Mouse (Mus musculus) ES-Bruce4 (cell line): ENCODE measurements around the gene Gtf2ird2. TPM values are rescaled to one million over a fixed set of nuclear protein-coding genes. Genes with fewer than 3 reads are reported as not detected.

Experiments
- H3K27ac ChIP-seq: 2 replicates; pipeline ENCODE4 v1.5.1; 2012; ENCODE audit warnings: low read length, inconsistent platforms; ENCODE audit not compliant: insufficient read depth
- H3K27me3 ChIP-seq: 2 replicates; pipeline ENCODE4 v1.6.1; 2012; ENCODE audit warnings: mild to moderate bottlenecking, low read length, inconsistent platforms; ENCODE audit not compliant: control insufficient read depth, poor library complexity, insufficient read depth, severe bottlenecking
- H3K36me3 ChIP-seq: 2 replicates; pipeline ENCODE4 v1.6.1; 2012; ENCODE audit warnings: inconsistent platforms, mild to moderate bottlenecking, low read length, moderate library complexity; ENCODE audit not compliant: control insufficient read depth, poor library complexity, insufficient read depth, severe bottlenecking
- H3K4me1 ChIP-seq: one replicate; pipeline ENCODE4 v1.8.1; 2011; ENCODE audit warnings: low read length; ENCODE audit not compliant: control insufficient read depth, insufficient read depth
- H3K4me3 ChIP-seq: 2 replicates; pipeline ENCODE4 v1.5.1; 2011; ENCODE audit warnings: low read depth, mild to moderate bottlenecking, low read length
- H3K9ac ChIP-seq: 2 replicates; pipeline ENCODE4 v1.6.1; 2012; ENCODE audit warnings: low read depth, mild to moderate bottlenecking, inconsistent platforms; ENCODE audit not compliant: poor library complexity, severe bottlenecking
- H3K9me3 ChIP-seq: replicated peaks from 2 replicates; pipeline ENCODE4 v1.6.1; 2012; ENCODE audit warnings: mild to moderate bottlenecking, low read length, inconsistent platforms; ENCODE audit not compliant: control insufficient read depth, poor library complexity, insufficient read depth, severe bottlenecking
- CTCF ChIP-seq: IDR thresholded peaks from one replicate; pipeline ENCODE4 v1.8.1; 2011; ENCODE audit warnings: low read depth, low read length
- EP300 ChIP-seq: IDR thresholded peaks from 2 replicates; pipeline ENCODE4 v1.6.1; 2011; ENCODE audit warnings: low read depth, low read length; ENCODE audit not compliant: insufficient read depth
- POLR2A ChIP-seq: IDR thresholded peaks from one replicate; pipeline ENCODE4 v1.8.1; 2011; ENCODE audit warnings: low read length; ENCODE audit not compliant: insufficient read depth
- polyA plus RNA-seq: library from polyadenylated mRNA; stranded (reverse); fragments of >200 nt; gene quantifications from 2 replicates; pipeline ENCODE4 v1.2.4, GENCODE M21; 2011; ENCODE audit warnings: low read depth; ENCODE audit not compliant: missing spikeins, insufficient read depth, insufficient read length

Gene Gtf2ird2
- polyA plus RNA-seq, 1 experiment: 5.6 TPM

DNA sequence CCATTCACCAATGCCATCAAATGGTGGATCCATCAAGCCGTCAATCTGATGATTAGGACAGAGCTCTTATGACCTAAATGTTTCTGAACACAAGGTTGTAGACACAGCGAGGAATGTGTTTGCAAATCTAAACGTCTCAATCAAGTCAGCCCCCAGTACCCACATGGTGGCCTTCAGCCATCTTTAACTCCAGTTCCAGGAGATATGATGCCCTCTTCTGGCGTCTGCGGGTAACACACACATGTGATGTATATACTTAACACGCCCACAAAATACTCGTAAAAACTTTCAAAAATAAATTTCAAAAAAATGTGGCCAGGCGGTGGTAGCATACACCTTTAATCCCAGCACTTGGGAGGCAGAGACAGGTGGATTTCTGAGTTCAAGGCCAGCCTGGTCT lies 38.8 kb upstream of the Gtf2ird2 start:
- H3K4me1 ChIP-seq: no peaks in the 10 kb centered on the region
- H3K9ac ChIP-seq: no peak overlapping the region
- no peak overlapping the region for H3K4me3 ChIP-seq
- H3K9me3 ChIP-seq: no peaks in the 10 kb centered on the region
- H3K27ac ChIP-seq: no peak overlapping the region
- H3K36me3 ChIP-seq: no peaks in the 10 kb centered on the region; the same call in 1 of the 2 replicates
- TF ChIP-seq CTCF: no peak
- no peak for TF ChIP-seq EP300
- TF ChIP-seq POLR2A: no peak
- H3K27me3 ChIP-seq: no peaks in the 10 kb centered on the region

DNA sequence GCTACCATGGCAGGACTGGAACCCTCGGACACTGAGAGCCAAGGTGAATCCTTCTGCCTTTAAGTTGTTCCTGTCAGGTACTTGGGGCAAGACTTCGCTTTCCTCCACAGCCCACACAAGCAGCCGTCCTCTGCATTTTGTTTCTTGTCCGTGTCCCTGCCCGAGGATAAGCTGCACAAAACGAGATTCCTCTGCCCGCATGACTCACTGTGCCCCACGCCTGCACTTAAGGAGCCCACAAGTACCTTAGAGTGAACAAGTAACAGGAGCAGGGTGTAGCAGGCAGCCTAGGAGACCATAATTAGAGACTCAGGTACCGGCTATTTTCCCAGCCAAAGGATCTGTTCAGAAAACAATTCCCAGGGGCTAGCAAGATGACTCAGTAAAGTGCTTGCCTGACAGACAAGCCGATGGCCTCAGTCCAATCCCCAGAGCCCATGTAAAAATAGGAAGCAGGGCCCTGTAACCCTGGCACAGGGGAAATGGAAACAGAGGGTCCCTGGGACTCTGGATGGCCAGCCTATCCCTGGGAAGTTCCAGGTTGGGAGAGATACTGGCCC lies 36.5 kb upstream of the Gtf2ird2 start:
- no peak overlapping the region for H3K9ac ChIP-seq
- H3K4me1 ChIP-seq: no peaks in the 10 kb centered on the region
- H3K9me3 ChIP-seq: no peaks in the 10 kb centered on the region
- TF ChIP-seq EP300 (no peak), CTCF (no peak), POLR2A (no peak)
- no peak overlapping the region for H3K27ac ChIP-seq
- H3K27me3 ChIP-seq: no peaks in the 10 kb centered on the region
- H3K36me3 ChIP-seq: no peaks in the 10 kb centered on the region; the same call in 1 of the 2 replicates
- no peak overlapping the region for H3K4me3 ChIP-seq

GRCm38 (mm10) chr5:134148153-134148552 lies 35.7 kb upstream of the Gtf2ird2 start:
- no peaks in the 10 kb centered on the region for H3K27me3 ChIP-seq
- no peaks in the 10 kb centered on the region for H3K4me1 ChIP-seq
- peaks cover 2% of the 10 kb centered on the region; the same call in 1 of the 2 replicates for H3K36me3 ChIP-seq
- TF ChIP-seq EP300: no peak
- TF ChIP-seq POLR2A: no peak
- no peak for TF ChIP-seq CTCF
- H3K9ac ChIP-seq: no peak overlapping the region
- H3K9me3 ChIP-seq: no peaks in the 10 kb centered on the region
- no peak overlapping the region for H3K27ac ChIP-seq
- H3K4me3 ChIP-seq: no peak overlapping the region

- Histone ChIP-seq H3K27me3 (no peaks in the 10 kb centered on the region), H3K4me1 (no peaks in the 10 kb centered on the region), H3K27ac (no peak overlapping the region), H3K9me3 (no peaks in the 10 kb centered on the region), H3K36me3 (peaks cover 7% of the 10 kb centered on the region), H3K4me3 (no peak overlapping the region), H3K9ac (no peak overlapping the region)
- TF ChIP-seq POLR2A (no peak), EP300 (no peak), CTCF (no peak)
Measured at GRCm38 (mm10) chr5:134151895-134152294, 31.9 kb upstream of the Gtf2ird2 start.

- H3K4me1 ChIP-seq: no peaks in the 10 kb centered on the region
- no peak overlapping the region for H3K9ac ChIP-seq
- peaks cover 12% of the 10 kb centered on the region for H3K36me3 ChIP-seq
- H3K9me3 ChIP-seq: no peaks in the 10 kb centered on the region
- no peak overlapping the region for H3K27ac ChIP-seq
- H3K4me3 ChIP-seq: no peak overlapping the region
- no peak for TF ChIP-seq EP300
- no peak for TF ChIP-seq CTCF
- no peak for TF ChIP-seq POLR2A
- no peaks in the 10 kb centered on the region for H3K27me3 ChIP-seq
Measured at GRCm38 (mm10) chr5:134155916-134156466, 27.8 kb upstream of the Gtf2ird2 start.

DNA sequence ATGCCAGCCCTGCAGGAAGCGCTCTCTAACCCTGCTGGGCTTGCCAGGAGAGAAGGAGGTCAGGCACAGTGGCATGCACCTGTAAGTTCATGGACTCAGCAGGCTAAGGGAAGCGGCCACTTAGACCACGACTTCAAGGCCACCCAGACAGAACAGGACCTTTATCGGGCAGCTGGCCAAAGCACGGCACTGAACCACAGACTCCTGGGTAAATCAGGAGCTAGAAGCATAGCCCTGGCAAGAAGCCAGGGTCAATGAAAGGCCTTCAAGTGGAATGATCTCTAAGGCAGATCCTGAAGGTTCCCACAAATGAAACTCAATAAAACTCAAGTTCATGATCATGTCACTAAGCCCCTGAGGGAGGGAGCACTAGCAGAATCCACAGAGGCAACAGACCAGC lies 19.1 kb upstream of the Gtf2ird2 start:
- Histone ChIP-seq H3K9ac (no peak overlapping the region), H3K9me3 (no peaks in the 10 kb centered on the region), H3K4me1 (no peaks in the 10 kb centered on the region), H3K27ac (no peak overlapping the region), H3K27me3 (no peaks in the 10 kb centered on the region), H3K4me3 (no peak overlapping the region), H3K36me3 (peaks cover 14% of the 10 kb centered on the region)
- TF ChIP-seq POLR2A (no peak), EP300 (no peak), CTCF (no peak)
